Mouse (Mus musculus) cortical plate, adult 2 months (tissue): ENCODE results near the gene P3h3. TPM values are rescaled to one million over a fixed set of nuclear protein-coding genes. Genes with fewer than 3 reads are reported as not detected.
A peak's percentile ranks its signal among the peaks of the same experiment; 100 is the strongest.

Experiments
- H3K27ac ChIP-seq: fragments of 200-500 bp; 2 replicates; pipeline ENCODE4 v1.5.1; 2012; ENCODE audit warnings: low read length, control low read depth, inconsistent platforms; ENCODE audit not compliant: insufficient read depth
- H3K4me1 ChIP-seq: fragments of 200-500 bp; 2 replicates; pipeline ENCODE4 v1.6.1; 2011; ENCODE audit warnings: low read length; ENCODE audit not compliant: control insufficient read depth, insufficient read depth
- H3K4me3 ChIP-seq: fragments of 200-500 bp; 2 replicates; pipeline ENCODE4 v1.5.1; 2011; ENCODE audit warnings: mild to moderate bottlenecking, low read length, control low read depth; ENCODE audit not compliant: insufficient read depth
- CTCF ChIP-seq: fragments of 200-500 bp; IDR thresholded peaks from 2 replicates; pipeline ENCODE4 v1.5.1; 2011; ENCODE audit warnings: mild to moderate bottlenecking, control low read depth, low read length; ENCODE audit not compliant: insufficient read depth; ENCODE audit errors: extremely low read depth
- POLR2A ChIP-seq: fragments of 200-500 bp; IDR thresholded peaks from 2 replicates; pipeline ENCODE4 v1.6.1; 2011; ENCODE audit warnings: mild to moderate bottlenecking, low read length, control low read depth; ENCODE audit not compliant: insufficient read depth; ENCODE audit errors: extremely low read depth
- polyA plus RNA-seq: library from polyadenylated mRNA; depleted of rRNA; stranded (reverse); fragments of >200 nt; gene quantifications from 2 replicates; pipeline ENCODE4 v1.2.3, GENCODE M21; 2012

P3h3 gene
- polyA plus RNA-seq, 1 experiment: 59.6 TPM

DNA sequence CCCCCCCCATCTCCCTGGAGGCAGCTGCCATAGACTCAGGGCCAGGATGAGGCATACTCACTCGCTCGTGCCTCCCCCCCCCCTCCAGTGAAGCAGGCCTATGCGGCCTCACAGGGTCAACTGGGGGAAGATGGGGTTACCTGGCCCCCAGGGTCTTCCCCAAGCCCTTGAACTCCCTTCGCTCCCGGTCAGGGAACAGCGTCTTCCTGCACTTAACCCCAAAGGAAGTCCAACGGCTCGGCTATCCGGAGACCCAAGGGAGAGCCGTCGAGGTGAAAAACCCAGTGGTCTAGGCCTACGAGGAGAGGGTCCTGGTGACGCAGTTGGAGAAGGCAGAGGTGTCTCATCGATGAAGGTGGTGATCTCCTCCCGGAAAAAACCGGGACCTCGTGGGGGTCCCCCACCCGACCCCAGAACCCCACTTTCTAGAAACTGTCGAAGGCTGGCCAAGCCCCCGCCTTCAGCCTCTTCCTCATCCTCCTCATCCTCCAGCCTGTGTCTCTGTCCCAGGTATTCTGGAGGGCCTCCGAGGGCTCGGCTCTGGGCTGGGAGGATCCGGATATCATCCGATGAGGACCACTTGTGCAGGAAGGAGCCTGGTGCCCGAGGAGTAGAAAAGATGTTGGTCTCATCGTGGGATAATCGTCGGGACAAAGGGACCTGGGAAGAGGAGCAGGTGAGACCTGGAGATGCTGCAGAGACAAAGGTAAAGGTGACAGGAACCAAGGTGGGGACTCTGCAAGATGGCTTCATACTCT, 1.2 kb upstream of the P3h3 start:
- H3K4me1 ChIP-seq: peaks cover 4% of the 10 kb centered on the region
- TF ChIP-seq POLR2A (no peak), CTCF (no peak)
- no peak overlapping the region for H3K4me3 ChIP-seq
- H3K27ac ChIP-seq: no peak overlapping the region

DNA sequence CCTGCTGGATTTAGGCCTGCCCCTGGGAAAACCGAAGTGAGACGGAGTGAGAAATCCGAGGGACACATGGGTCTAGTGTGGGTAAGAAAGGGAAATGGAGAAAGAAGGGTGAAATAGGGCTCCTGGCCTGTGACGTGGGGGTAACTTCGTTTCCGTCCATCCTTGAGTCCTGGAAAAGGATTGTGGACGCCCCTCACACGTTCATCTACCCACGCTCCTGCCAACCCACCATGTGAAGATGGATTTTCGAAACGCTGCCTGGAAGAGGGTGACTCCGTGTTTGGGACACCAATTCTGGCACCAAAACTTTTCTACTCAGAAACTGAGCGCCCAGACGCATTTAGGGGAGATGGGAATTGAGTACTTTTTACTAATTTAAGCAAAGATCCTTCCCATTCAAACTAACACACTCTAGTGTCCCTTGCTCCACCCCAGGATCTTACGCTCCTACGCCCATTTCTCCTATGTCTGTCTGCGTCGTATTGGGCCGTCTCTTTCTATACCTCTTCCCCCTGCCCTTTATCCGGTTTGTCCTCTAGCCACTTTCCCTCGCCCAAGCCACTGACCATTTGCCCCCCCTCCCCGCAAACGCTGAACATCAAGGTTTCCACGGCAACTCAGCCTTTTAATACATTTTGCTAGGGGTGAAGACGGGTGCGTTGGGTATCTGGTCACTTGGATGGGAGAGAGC, 433 bp upstream of the P3h3 start:
- TF ChIP-seq POLR2A (peak; percentile 49; the same call in 1 of the 2 replicates), CTCF (no peak)
- H3K4me3 ChIP-seq: peak overlapping the region; percentile 36
- H3K27ac ChIP-seq: no peak overlapping the region
- peaks cover 4% of the 10 kb centered on the region for H3K4me1 ChIP-seq

DNA sequence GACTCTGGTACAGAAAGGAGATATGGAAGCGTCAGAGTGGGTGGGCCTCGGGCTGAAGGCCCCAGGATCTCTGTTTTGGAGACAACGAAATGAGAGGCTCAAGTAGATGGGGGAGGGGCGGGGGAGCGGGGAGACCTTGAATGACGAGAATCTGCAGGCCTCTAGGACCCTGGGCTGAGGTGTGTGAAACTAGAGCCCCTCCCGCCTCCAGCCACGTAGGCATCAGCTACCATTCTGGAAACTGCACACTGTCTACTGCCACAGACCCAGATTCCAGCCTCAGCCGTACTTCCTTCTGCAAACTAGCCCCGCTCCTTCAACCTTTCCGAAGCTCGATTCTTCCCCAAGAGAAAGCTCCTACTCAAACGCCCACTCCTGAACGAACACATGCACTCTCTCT, 1.2 kb downstream of the P3h3 start:
- Histone ChIP-seq H3K27ac (no peak overlapping the region), H3K4me1 (peaks cover 3% of the 10 kb centered on the region), H3K4me3 (peak overlapping the region; percentile 36)
- TF ChIP-seq POLR2A (peak; percentile 71; the same call in 1 of the 2 replicates), CTCF (no peak)

DNA sequence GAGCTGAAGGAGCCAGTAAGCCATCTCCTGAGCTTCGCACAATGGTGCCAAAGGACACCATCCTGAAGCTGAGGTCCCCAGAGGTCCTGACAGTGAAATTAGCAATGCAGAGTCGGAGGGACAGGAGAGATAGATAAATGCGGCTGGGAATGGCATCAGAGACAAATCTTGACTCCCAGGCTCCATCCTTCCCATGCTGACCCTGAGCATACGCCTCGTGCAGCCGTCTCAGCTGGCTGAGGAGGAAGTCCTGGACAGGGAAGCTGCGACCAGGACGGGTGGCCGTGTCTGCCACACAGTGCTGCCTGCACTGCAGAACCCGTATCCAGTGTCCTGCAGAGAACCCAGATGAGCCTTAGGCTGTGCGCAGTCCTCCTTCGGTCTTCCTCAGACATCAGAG, 2.9 kb downstream of the P3h3 start:
- TF ChIP-seq POLR2A: no peak
- TF ChIP-seq CTCF: no peak
- Histone ChIP-seq H3K4me1 (no peaks in the 10 kb centered on the region), H3K4me3 (no peak overlapping the region), H3K27ac (no peak overlapping the region)

DNA sequence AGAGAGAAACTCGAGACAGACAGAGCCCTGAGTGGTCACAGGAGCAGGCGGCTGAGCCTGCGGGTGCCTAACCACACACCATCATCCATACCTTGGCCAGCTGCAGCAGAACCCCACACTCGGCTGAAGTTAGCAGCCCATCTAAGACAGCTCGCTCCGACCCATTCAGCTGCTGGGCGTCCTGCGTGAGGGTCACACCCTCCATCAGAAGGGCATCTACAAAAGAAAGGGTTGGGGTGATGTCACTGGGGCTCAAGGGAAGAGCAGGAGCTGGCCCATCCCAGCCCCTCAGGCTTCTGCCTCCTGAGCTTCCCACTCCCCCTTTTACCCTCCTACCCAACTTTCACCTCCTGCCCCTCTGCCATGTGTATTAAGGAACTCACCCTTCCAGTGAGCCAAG, 7.0 kb downstream of the P3h3 start:
- H3K4me1 ChIP-seq: no peaks in the 10 kb centered on the region
- TF ChIP-seq CTCF (no peak), POLR2A (no peak)
- no peak overlapping the region for H3K4me3 ChIP-seq
- H3K27ac ChIP-seq: no peak overlapping the region

DNA sequence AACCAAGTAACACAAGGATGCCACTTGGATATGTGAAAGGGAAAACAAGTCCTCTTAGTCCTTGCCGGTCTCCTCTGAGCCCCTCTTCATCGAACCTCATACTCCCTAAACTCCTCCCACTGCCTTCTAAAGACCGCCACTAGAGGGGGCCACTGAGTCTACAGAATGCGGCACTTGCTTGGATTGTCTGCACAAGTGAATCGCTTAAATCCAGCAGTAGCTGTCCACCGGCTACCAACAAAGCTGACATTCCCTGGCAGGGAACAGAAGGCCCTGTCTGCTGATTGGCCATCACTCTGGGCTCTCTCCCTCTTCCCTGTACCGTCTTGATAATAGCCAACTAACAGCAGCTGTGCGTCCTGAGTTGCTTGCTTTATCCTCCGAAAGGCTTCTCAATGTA, 10.2 kb downstream of the P3h3 start:
- no peak overlapping the region for H3K27ac ChIP-seq
- TF ChIP-seq CTCF: peak; percentile 94
- no peak for TF ChIP-seq POLR2A
- no peak overlapping the region for H3K4me3 ChIP-seq
- H3K4me1 ChIP-seq: no peaks in the 10 kb centered on the region

DNA sequence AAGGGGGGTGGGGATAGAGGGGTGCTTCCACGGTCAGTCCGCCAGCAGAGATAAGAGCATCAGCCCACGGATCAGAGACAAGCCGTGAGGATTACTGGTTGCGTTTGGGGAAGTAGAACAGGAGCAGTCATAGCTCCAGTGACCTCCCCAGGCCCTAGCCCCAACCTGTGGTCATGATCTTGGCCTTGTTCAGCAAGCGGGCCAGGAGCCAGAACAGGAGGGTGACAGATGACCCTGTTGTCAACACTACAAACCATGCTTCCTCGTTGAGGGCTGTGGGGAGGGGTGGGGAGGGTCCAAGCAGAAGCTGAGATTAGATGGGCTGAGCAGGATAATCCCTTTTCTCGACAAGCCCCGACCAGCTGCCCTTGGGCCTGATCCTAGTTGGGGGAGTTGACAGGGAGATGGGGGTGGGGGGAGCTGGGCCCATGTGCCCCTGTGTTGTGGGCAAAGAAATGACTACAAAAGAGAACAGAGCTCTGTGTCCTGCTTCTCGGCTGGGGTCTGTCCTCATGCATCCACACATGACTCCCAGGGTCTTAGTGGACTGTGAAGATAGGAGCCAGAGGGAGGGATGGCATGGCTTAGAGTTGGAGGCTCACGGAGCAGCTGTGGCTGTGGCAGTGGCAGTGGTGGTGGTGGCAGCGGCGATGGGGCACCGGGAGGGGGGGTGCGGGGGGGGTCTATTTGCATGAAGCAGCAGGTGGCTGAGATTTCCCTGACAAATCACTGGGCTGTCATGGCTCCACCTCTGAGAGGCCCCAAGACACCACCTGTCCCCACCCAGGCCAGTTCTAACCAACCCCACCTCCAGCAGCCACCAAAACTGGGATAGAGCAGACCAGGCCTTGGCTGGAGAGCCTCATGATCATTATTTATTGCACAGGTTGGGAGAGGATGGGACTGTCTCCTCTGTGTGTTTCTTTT, 17.0 kb downstream of the P3h3 start, which contains the start of gene Gnb3:
Gene Gnb3, minus strand, starts transcription at position 35 of the 927 bp plus-strand sequence.
- Histone ChIP-seq H3K4me1 (no peaks in the 10 kb centered on the region), H3K27ac (no peak within 1 kb of the TSS), H3K4me3 (no peak within 1 kb of the TSS)
- TF ChIP-seq POLR2A (no peak), CTCF (no peak)

DNA sequence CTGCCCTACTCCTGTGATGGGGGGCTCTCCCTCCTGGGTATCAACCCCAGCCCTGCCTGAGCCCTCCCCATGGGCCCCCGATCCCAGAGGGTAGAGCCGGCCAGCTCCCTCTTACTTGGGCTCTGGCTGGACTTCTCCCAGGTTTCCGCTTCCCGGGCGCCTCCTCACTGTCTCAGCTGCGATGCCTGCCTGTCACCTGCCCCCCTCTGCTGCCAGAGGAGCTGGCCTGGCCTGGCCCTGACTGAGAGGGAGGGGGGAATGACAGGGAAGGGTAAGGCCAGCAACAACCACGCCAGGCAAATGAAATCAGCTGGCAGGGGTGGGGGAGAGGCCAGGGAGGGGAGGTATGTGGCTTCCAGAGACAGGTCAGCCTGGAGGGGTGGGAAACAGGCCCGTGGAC, 17.7 kb downstream of the P3h3 start:
- TF ChIP-seq POLR2A: no peak
- no peak for TF ChIP-seq CTCF
- Histone ChIP-seq H3K4me3 (no peak overlapping the region), H3K4me1 (no peaks in the 10 kb centered on the region), H3K27ac (no peak overlapping the region)

DNA sequence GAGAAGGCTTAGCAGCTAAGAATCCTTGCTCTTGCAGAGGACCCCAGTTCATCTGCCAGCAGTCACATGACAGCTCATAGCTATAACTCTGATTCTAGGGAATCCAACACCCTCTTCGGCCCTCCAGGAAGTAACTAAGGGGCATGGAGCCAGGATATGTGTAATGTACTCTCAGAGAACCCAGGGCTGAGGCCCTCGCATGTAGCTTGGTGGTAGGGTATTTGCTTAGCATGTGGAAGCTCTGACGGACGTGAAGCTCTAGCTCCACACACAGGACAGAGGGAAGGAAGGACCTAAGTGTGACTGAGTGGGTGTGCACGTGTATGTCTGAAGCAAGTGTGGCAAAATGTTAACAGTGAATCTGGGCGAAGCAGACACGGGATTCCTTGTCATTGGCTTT, 21.1 kb downstream of the P3h3 start:
- Histone ChIP-seq H3K4me1 (no peaks in the 10 kb centered on the region), H3K27ac (no peak overlapping the region), H3K4me3 (no peak overlapping the region)
- TF ChIP-seq CTCF (no peak), POLR2A (no peak)
